Mouse (Mus musculus) T-cell, adult 2 months (primary cell): ENCODE measurements at regions not wholly inside any gene's neighbourhood (a gene's known extent, or its start where the extent isn't known, plus 50 kb on each side); places are given as distances from the start of the nearest gene placed in this dataset.

Experiments
- DNase-seq: peaks from one replicate; pipeline ENCODE4 v3.0.0; 2022; ENCODE audit warnings: low spot score

- no peak for DNase-seq
Observed at GRCm38 (mm10) chr10:17551869-17552268, 171.1 kb upstream of the Cited2 start.

DNA sequence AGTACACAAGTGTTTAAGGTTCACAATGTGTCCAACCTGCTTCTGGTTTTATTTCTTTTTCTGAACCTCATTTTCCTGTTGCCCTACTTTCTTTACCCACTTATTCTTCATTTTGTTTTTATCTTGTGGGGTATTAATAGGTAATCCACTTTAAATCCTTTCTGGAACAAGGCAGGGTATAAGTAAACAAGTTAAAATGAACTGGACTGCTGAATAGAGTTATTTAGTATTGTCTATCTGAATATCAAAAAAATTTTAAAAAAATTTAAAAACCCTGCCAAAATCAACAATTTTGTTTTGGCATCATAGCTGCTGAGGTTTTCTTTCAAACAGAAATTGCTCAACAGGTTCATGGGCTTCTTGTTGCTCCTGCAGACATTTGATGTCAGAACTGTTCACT, 170.7 kb upstream of the Cited2 start:
- no peak for DNase-seq

DNA sequence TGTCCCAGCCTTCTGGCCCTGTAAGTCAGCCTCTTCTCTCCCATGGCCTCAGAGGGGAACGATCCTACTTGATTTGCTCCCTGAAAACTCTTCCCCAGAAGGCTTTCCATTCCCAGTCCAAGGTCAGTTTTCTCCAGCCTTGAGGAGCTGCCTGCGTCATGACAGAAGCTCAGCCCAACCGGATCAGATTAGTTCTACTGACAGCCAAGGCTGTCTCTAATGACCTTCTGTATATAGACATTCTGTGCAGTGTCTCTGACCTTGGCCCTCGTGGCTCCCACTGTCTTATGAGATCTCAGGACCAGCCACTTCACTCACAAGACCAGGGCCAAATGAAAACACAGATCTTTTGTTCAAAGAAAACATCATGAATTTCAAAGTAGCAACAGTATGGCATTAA, 166.6 kb upstream of the Cited2 start:
- DNase-seq: no peak

- no peak for DNase-seq
Observed at GRCm38 (mm10) chr10:17559370-17559955, 163.6 kb upstream of the Cited2 start.

DNA sequence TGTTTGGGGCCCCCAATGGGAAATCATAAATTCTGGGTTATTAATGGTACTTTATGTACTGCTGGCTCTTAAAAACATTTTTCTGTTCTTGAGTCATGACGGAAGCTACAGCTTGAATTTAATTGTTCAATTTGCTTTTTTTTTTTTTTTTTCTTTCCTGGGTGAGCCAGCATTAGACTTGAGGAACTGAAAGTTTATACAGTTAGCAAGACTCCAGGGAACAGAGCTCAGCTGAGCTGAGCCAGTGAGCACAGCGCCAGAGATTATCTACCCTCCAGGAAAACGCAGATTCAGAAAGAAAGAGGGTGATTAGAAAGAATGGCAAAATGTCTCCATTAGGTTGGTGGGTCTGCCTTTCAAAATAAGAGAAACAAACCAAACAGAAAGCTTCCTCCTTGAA, 163.0 kb upstream of the Cited2 start:
- DNase-seq: no peak

DNA sequence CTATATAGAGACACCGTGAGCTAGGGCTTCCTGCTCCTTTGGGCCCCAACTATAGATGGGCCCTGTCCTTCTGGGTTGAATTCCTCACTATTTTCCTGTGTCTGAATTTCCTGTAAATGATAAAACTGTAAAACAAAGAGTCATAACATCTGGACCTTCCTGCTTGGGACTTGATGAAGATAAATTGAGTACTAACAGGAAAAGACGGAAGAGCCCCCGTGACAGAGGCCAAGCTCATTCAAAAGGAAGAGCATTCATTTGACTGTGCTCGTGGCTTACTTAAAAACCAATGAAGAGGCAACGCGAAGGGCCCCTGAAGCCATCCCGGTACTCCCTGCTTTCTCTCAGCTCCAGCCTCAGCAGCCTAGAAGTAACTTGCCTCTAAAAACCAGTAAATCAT, 161.6 kb upstream of the Cited2 start:
- DNase-seq: no peak

DNA sequence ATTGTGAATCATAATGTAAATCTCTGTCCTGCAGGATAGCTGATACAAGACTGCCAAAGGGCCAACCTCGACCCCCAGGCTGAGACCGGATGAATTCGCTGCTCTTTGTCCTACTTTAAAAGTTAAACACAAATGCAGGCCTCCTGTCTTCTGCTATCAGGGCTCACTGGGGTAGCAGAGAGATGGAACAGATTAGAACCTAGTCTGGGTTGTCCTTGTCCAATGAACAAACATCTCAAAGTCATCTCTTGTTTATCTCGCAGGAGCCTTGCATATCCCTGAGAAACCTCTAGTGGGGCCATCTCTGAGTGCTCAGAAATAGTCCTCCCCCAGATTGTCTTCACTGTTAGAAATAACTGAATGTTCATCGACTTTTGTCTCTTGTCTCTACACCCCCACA, 161.0 kb upstream of the Cited2 start:
- no peak for DNase-seq

DNA sequence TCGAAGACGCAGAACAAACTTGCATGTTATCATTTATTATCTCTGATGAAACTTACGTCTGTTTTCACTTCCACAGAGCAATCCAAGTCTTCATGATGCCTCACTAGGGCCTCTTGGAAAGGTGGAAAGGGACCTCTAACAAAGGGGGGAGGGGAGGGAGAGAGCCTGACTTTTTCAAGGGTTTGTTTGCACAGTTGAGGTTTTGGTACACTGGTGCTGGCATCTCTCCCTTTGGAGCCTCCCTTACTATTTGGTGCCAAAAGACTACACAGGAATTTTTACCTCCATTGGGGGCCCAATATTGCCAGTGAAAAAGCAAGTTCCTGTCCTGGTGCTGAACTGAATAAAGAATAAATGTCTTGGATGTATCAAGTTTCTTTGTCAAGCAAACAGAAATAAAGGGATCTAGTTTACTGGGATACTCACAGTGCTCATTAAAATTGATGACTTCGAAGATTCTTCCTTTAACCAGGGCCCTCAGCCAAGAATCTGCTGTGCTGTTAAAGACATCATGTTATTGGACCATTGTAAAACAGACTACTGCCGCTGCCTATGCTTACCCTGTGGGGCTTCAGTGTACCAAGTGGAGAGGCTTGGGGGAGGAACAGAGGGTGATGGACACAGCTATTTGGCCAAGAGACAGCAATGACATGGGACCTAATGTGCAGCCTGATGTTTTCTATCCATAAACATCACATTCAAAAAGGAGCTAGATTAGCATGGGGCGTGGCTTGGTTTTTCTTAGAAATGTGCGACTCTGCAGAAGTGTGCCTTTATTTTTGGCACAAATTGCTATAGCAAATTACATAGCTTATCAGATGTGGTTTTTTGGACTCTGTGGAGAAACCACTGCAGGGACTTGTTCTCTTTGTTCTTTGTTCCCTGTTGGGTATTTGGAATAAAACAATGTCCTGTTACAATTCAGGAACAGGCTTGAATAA, 160.3 kb upstream of the Cited2 start:
- DNase-seq: no peak

DNA sequence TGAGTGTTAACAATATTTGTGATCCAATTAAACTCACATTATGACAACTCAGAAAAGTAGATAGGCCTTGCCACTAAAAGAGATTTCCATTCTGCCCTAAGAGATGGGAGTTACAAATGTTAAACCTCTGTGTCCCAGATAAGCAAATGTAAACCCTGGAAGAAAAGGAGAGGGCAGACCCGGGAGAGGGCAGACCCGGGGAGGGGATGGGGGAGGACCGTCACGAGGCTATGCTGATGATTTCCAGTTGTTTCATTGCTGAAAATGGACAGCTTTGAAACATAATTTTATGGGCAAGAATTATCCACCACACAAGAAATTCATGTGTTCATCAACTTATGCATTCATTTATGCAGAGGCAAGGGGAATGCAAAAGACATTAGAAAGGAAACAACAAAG, 159.7 kb upstream of the Cited2 start:
- DNase-seq: no peak

- peak; percentile 9 for DNase-seq
Observed at GRCm38 (mm10) chr10:17564895-17565620, 158.0 kb upstream of the Cited2 start.

GRCm38 (mm10) chr10:17566975-17567374, 156.0 kb upstream of the Cited2 start:
- DNase-seq: peak; percentile 15

DNA sequence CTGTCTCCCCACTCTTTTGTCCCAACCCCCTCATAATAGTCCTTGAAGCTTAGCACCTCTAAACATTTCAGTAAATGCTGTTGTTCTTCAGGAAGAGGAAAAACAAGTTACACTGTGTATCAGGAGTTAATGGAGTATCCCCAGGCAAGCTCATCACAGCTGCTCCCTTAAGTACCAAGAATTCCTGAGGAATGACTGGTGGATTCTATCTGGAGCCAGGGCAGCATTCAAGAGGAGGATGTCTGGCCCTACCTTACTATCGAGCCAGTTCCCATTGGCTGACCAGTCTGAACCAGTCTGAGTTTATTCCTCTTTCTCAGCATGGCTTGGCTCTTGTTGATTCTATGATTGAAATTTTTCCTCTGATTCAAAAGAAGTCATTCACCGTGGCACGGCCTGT, 155.4 kb upstream of the Cited2 start:
- no peak for DNase-seq

DNA sequence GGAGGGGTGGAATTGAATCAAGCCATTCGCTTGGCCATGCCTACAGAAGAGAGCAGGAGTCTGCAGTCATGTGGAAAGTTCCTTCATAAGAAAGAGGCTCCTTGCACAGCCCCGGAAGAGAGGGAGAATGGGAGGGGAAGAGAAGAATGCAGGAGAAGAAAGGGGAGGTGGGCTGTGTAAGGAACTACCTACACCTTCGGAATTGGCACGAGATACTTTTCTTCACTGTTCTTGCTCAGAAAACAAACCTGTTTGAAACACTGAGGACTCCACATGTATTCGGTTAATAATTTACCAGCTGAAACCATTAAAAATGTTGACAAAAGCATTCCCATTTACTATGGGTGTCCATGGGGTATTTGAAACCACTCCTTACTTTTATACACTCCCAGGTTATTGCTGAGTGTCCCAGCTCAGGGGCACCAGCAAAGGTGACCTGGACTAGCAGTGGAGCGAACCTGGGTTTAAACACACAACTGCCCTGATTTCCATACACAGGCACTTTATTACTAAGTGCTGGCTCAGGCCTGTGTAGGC, 153.4 kb upstream of the Cited2 start:
- no peak for DNase-seq

DNA sequence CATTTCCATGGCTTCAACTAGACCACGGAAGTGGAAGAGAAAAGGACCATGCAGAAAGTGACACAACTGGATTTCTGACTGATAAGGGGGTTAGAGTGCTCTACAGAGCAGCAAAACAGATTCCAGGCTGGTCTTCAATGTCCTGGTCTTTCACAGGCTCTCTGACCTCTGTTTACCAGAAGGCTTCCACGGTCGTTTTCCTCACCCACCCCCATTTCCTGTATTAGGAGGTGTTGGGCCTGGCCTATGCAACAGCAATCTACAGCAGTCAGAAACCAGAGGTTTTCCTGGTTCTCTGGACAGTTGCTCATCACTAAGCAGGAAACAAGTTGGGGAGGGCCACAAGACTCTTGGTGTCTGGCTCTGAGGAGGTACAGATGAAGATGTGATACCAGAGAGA, 148.1 kb upstream of the Cited2 start:
- DNase-seq: no peak

DNA sequence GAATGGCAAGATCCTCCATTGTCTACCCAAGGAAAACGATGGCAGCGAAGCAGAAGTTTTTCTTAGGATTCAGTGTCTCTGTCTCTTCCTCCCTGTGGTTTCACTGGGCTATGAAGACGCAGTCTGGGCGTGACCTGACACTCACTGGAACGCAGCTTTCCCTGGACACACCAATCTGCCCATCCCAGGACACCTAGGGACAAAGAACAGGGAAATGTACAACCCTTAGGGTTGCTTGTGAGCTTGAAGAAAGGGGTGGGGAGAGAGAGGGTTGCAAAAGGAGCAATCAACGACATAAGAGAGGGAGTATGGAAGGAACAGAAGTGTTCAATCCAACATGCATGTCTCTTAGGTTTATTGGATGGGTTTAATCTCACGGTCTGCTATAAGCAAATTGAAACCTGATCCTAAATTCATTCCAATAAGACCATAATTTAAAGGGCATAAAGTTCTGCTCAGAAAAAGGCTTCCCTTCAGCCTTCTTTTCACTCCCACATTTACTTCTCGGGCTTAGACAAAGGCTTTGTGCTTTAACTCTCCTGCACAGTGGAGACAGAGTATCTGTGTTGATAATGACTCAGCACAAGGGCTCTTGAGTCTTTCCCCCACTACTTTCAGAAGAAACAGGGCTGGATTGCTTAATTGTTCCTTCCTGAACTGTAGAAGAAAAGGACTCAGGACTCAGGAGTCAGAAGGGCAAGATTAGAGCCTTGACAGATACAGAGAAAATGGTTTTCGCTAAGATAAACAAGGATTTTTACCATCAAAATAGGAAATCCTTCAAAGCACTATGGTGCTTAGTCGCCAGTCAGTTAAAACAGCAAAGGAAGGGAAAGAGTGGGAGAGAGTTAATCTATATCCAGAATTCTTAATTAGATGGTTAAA, 147.3 kb upstream of the Cited2 start:
- no peak for DNase-seq

GRCm38 (mm10) chr10:17576333-17576750, 146.7 kb upstream of the Cited2 start:
- no peak for DNase-seq

- DNase-seq: no peak
Observed at GRCm38 (mm10) chr10:17579463-17579862, 143.6 kb upstream of the Cited2 start.

DNA sequence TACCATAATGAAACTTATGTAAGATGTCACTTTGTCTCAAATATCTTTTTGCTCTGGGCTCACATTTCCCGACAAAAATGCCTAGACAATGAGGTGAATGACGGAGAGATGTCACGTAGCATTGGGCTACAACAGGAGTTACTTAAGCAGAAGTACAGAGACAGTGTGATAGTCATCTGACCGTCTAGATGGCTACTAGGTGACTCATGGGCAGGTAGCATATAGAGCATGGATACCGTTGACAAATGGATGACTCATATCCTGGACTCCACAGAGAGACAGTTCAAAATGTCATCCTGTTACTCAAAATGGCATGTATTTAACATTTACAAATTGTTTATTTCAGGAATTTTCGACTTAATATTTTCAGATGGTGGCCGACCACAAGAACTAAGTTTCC, 138.2 kb upstream of the Cited2 start:
- DNase-seq: no peak

DNA sequence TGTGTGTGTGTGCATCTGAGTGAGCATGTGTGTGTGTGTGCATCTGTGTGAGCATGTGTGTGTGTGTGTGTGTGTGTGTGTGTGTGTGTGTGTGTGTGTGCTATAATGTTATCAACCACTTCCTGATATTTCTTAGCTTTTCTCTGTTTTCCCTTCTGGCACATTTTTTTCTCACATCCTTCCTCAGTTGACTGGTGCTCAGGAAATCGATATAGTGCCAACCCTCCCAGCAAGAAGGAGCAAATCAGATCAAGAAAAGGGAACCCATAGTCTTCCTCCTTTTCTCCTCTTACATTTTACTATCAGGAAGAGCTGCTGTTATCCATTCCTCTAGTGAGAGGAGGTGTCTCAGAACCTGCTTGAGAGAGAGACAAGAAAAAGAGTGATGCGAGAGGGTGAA, 136.1 kb upstream of the Cited2 start:
- no peak for DNase-seq

DNA sequence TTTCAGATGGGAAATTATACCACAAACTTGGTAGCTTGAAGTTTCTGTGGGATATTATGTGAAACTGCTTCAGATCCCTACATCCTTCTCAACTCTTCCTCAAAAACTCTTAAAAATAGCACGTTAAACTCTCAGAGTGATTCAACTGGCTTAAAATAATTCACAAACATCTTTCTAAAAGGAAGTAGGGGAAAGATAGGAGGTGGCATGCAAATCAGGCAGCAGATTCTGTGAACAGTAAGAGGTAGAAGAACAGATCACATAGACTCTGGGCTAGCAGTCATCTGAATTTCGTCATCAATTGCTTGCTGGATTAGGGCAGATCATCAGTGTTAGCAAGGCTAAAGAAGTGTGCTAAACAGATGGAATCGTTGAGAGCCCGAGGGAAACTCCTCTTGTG, 133.9 kb upstream of the Cited2 start:
- DNase-seq: no peak

DNA sequence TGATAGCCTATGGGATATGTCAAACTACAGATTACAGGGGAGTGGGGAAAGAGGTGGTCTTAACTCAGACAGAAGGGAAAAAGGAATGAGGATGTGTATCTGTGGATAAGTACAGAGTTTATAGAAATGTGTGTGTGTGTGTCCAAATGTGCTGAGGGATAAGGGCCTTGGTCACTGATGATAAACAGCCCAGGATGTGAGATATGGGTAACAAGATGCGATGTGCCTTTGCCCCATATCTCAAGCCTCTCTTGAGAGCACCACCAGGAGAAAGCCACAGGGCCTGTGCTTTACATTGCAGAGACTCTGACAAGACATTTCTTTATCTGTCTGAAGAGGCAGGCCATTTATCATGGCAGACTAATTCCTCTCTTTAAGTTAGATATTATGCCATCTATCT, 132.8 kb upstream of the Cited2 start:
- no peak for DNase-seq

- DNase-seq: no peak
Observed at GRCm38 (mm10) chr10:17592387-17592786, 130.6 kb upstream of the Cited2 start.
